Mouse (Mus musculus) heart, embryonic 14.5 days (tissue): Measurements from ENCODE around the gene Pdlim1. TPM values are rescaled to one million over a fixed set of nuclear protein-coding genes. Genes with fewer than 3 reads are reported as not detected.
A peak's percentile ranks its signal among the peaks of the same experiment; 100 is the strongest.

Source experiments
- ATAC-seq: fragments of 200-750 bp; cut with Nextera tagmentation; 2 replicates; pipeline ENCODE4 v1.8.0; 2017; ENCODE audit warnings: low read depth, moderate TSS enrichment; ENCODE audit not compliant: insufficient number of reproducible peaks, insufficient read depth, low FRiP score
- H3K27ac ChIP-seq, 2 experiments: fragments of 200-500 bp in 1 of 2; fragments of 300-500 bp in 1 of 2; sonication (generic) in 1 of 2; replicated peaks in 1 of 2; 2 replicates each; pipeline ENCODE4 v1.5.1; 2012 to 2014; ENCODE audit warnings: low read depth in 2 of 2, low read length in 2 of 2, control low read depth in 1 of 2, mild to moderate bottlenecking in 1 of 2, mixed read lengths in 1 of 2; ENCODE audit not compliant: control insufficient read depth in 1 of 2, insufficient read depth in 1 of 2
- H3K27me3 ChIP-seq: fragments of 300-500 bp; sonication (generic); 2 replicates; pipeline ENCODE4 v1.6.1; 2014; ENCODE audit warnings: mild to moderate bottlenecking, low read length, control low read depth; ENCODE audit not compliant: control insufficient read depth, insufficient read depth
- H3K36me3 ChIP-seq: fragments of 300-500 bp; sonication (generic); 2 replicates; pipeline ENCODE4 v1.6.1; 2014; ENCODE audit warnings: mild to moderate bottlenecking, control low read depth, low read length, mixed read lengths; ENCODE audit not compliant: control insufficient read depth, insufficient read depth
- H3K4me1 ChIP-seq, 2 experiments: fragments of 200-500 bp in 1 of 2; fragments of 300-500 bp in 1 of 2; sonication (generic) in 1 of 2; 2 replicates each; pipeline ENCODE4 v1.6.1; 2012 to 2014; ENCODE audit warnings: low read length in 2 of 2, control low read depth in 1 of 2, mixed read lengths in 1 of 2; ENCODE audit not compliant: control insufficient read depth in 2 of 2, insufficient read depth in 2 of 2
- H3K4me2 ChIP-seq: fragments of 300-500 bp; sonication (generic); 2 replicates; pipeline ENCODE4 v1.6.1; 2014; ENCODE audit warnings: mild to moderate bottlenecking, low read length
- H3K4me3 ChIP-seq, 2 experiments: fragments of 200-500 bp in 1 of 2; fragments of 300-500 bp in 1 of 2; sonication (generic) in 1 of 2; 2 replicates each; pipeline ENCODE4 v1.5.1; 2012 to 2014; ENCODE audit warnings: low read length in 2 of 2, mild to moderate bottlenecking in 2 of 2, control low read depth in 1 of 2, low read depth in 1 of 2, moderate library complexity in 1 of 2; ENCODE audit not compliant: control insufficient read depth in 1 of 2, insufficient read depth in 1 of 2
- H3K9ac ChIP-seq: fragments of 300-500 bp; sonication (generic); 2 replicates; pipeline ENCODE4 v1.6.1; 2014; ENCODE audit warnings: mild to moderate bottlenecking, low read length
- H3K9me3 ChIP-seq: fragments of 300-500 bp; sonication (generic); 2 replicates; pipeline ENCODE4 v1.6.1; 2016; ENCODE audit warnings: low read length, control low read depth; ENCODE audit not compliant: control insufficient read depth
- WGBS: fragments of 180-500 bp; shearing (Covaris S2); extraction: QIAGEN DNeasy Blood & Tissue Kit; methylation state at CpG from one replicate; pipeline ENCODE4 v1.1.7; 2014; 5-methylcytosine and 5-hydroxymethylcytosine counted together
- polyA plus RNA-seq: library from polyadenylated mRNA; unstranded; fragments of >200 nt; fragmentation: Nextera tagmentation; extraction: Ambion mirVana; gene quantifications from 2 replicates; pipeline ENCODE4 v1.2.1, GENCODE M21; 2014

Gene Pdlim1
- polyA plus RNA-seq, 1 experiment from 2014 or later: 278 TPM

DNA sequence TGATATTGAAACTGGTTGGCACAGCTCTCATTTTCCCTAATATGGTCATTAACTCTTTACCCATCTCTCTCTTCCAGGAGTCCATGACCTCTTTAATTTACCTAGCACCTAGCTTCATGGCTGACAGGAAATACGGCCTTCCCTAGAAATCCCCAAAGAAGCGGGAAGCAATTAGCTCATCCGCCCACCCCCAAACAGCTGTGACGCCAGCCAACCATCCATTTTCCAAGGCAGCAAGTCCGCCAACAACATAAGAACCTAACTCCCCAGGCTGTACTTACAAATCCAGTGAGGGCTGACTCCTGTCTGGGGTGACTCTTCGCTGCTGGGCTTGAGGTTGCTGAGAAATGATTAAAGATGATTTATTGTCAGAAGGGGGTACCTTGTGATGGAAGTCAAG lies 27.5 kb upstream of the Pdlim1 start:
- Histone ChIP-seq H3K36me3 (peaks cover 30% of the 10 kb centered on the region), H3K4me1 (peaks cover 26 to 47% of the 10 kb centered on the region in 2 experiments)
- 83% methylated on average over 6 of the region's 6 CpGs for WGBS

DNA sequence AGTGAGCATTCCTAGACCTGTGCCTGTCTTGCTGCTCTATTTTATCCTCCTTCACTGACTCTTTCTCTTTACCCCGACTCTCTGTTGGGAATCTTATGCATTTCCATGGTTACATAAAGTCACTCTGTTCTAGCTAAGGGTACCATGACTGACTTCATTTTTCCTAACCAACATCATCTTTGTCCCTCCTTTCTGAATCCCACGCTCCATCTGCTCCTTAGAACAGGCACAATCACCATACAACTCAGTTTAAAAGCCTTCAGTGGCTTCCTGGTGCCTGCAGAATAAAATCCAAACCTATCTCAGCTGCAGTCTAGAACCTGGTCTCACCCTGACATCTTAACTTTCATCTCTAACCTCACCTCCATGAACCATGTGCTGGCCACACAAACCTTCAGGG lies 26.9 kb upstream of the Pdlim1 start:
- Histone ChIP-seq H3K4me2 (no peak overlapping the region), H3K27me3 (no peaks in the 10 kb centered on the region), H3K9ac (no peak overlapping the region), H3K4me1 (peaks cover 22 to 43% of the 10 kb centered on the region in 2 experiments), H3K27ac (peak overlapping the region in 1 of 2 experiments; percentile 77; a peak in 2 of 4 replicates), H3K4me3 (no peak overlapping the region), H3K36me3 (peaks cover 36% of the 10 kb centered on the region), H3K9me3 (no peaks in the 10 kb centered on the region)
- ATAC-seq: no peak
- WGBS: 64% methylated on average over 2 of the region's 2 CpGs

More for the DNA sequence above, 27.5 kb upstream of the Pdlim1 start:
- Histone ChIP-seq H3K27ac (no peak overlapping the region), H3K4me3 (no peak overlapping the region), H3K27me3 (no peaks in the 10 kb centered on the region), H3K4me2 (no peak overlapping the region), H3K9ac (no peak overlapping the region), H3K9me3 (no peaks in the 10 kb centered on the region)
- ATAC-seq: no peak

DNA sequence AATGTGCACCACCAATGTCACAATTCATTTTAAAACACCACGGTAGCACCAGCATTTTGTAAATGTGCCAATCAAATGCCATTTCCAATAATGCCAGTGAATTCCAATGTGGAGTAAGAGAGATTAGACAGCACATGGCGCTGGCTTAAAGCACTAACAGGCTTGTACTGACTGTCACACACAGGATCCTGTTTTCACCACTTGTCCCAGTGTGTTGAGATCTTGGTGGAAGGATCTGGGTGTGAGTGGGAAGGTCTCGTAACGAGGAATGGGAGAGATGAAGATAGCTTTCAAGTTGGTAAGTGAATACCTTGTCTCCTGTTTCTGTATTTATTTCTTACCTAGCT lies 26.1 kb upstream of the Pdlim1 start:
- no peak overlapping the region for H3K4me3 ChIP-seq
- peak overlapping the region; percentile 21; the same call in 1 of the 2 replicates for H3K4me2 ChIP-seq
- H3K27me3 ChIP-seq: no peaks in the 10 kb centered on the region
- H3K9me3 ChIP-seq: no peaks in the 10 kb centered on the region
- no peak for ATAC-seq
- peaks cover 37% of the 10 kb centered on the region for H3K36me3 ChIP-seq
- 8% methylated on average over 4 of the region's 4 CpGs for WGBS
- H3K4me1 ChIP-seq: peaks cover 16 to 35% of the 10 kb centered on the region in 2 experiments
- H3K9ac ChIP-seq: 0 out of 2 replicates have a peak overlapping the region, but pooled peaks have one; percentile 21
- peak overlapping the region; percentile 58 to 77 for H3K27ac ChIP-seq

DNA sequence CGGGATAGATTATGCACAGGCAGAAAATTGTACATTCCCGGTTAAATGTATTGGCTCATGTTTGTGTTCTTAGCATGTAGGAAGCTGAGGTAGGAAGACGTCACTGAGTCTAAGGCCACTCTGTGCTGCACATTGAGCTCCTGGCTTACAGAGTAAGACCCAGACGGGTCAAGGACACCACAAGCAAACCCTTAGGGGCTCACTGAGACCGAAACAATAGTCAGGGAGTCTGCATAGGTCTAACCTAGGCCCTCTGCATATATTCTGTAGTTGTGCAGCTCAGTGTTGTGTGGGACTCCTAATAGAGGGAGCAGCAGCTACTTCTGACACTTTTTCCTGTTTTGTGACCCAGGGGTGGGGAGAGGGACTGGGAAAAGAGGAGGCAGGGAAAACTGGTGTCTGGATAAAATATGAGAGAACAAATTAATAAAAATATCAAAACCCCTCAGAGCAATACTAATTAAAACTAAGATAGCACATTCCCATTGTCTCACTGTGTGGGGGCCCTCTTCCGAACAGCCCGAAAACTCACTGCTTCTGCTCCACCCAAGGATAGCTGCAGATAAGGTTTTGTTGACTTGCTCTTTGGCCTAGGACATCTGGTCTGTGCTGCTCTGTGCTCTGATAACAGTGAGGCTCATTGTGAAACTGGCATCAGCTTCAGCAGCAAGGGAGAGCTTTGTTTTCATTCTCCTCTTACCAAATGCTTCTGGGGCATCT lies 25.6 kb upstream of the Pdlim1 start:
- WGBS: 52% methylated on average over 7 of the region's 7 CpGs
- peak overlapping the region; percentile 21; the same call in 1 of the 2 replicates for H3K4me2 ChIP-seq
- peaks cover 37% of the 10 kb centered on the region for H3K36me3 ChIP-seq
- H3K9me3 ChIP-seq: no peaks in the 10 kb centered on the region
- H3K9ac ChIP-seq: peak overlapping the region; percentile 21; the same call in 1 of the 2 replicates
- H3K27me3 ChIP-seq: no peaks in the 10 kb centered on the region
- ATAC-seq: peak; percentile 58
- no peak overlapping the region for H3K4me3 ChIP-seq
- peaks cover 13 to 30% of the 10 kb centered on the region in 2 experiments for H3K4me1 ChIP-seq
- H3K27ac ChIP-seq: peak overlapping the region; percentile 58 to 77

DNA sequence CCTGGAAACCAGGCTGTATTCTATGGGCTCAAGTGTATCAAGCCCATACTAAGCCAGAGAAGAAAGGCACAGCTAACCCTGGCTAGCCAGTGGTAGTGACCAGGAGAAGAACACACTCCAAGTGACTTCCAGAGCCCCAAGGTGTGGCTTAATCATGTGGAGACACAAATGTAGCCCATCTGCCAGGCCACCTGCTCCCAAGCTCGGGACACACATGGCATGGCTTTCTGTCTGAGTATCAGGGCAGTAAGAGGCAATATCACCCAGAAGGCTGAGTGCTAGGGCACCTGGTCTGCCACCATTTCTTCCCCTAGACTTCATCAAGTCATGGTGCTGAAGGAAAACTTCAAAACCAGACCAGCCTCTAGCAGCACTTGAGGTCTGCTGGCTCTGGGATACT lies 22.6 kb upstream of the Pdlim1 start:
- Histone ChIP-seq H3K9ac (no peak overlapping the region), H3K27me3 (no peaks in the 10 kb centered on the region), H3K9me3 (no peaks in the 10 kb centered on the region), H3K4me3 (no peak overlapping the region), H3K27ac (no peak overlapping the region), H3K36me3 (peaks cover 22% of the 10 kb centered on the region), H3K4me1 (peaks cover 13 to 27% of the 10 kb centered on the region in 2 experiments), H3K4me2 (no peak overlapping the region)
- no peak for ATAC-seq
- WGBS: 68% methylated on average over 1 of the region's 1 CpGs

DNA sequence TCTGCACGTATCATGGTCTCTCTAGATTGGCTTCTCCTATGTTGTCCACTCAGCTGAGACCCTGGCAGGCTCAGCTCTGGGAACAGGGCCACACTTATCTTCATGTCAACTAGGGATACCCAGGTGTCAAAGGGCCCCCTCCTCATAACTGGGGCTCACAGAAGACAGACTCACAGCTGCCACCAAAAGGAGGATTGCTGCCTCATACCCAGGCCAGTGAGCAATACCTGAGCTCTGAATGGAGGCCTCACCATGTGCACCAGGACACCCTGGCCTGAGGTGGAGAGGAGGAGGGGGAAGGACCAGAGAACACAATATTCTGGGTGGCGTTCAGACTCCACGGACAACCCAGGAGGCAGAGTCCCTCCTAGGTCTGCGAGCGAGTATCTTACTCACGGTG lies 22.1 kb upstream of the Pdlim1 start:
- Histone ChIP-seq H3K27ac (no peak overlapping the region), H3K9me3 (no peaks in the 10 kb centered on the region)
- 95% methylated on average over 6 of the region's 6 CpGs for WGBS

DNA sequence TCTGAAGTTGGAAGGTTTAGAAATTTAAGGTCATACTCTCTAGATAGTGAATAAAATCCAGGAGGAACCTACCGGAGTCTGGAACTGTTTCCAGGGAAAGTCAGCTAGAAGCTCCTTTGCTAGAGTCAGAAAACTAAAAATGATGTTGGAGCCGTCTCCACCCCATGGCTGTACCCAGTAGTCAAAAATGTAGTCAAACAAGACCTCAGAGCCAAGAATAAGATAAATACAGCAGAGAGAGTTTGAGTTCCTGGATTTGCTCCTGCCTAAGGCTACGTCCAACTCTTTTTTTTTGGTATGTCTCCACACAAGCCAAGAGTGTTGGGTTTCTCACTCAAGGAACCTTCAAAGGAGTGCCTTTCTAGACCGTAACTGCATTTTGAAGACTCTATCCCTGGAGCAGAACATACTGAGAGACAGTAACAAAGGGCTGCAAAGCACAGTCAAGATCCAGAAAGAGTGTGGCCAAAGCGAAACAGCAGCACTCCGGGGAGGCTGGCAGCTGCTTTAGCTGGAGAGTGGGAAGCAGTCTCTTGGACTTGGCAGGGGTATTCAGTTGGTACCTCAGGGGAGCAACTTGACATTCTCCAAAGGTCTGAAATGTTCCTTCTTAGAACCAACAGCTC lies 18.6 kb upstream of the Pdlim1 start:
- ATAC-seq: no peak
- H3K9me3 ChIP-seq: no peaks in the 10 kb centered on the region
- WGBS: 79% methylated on average over 6 of the region's 6 CpGs
- H3K4me1 ChIP-seq: peaks cover 4 to 13% of the 10 kb centered on the region in 2 experiments
- no peak overlapping the region for H3K9ac ChIP-seq
- no peaks in the 10 kb centered on the region for H3K27me3 ChIP-seq
- peaks cover 18% of the 10 kb centered on the region for H3K36me3 ChIP-seq
- H3K4me2 ChIP-seq: no peak overlapping the region
- H3K27ac ChIP-seq: no peak overlapping the region
- H3K4me3 ChIP-seq: no peak overlapping the region

More for the DNA sequence above, 22.1 kb upstream of the Pdlim1 start:
- Histone ChIP-seq H3K4me1 (peaks cover 13 to 27% of the 10 kb centered on the region in 2 experiments), H3K4me2 (no peak overlapping the region), H3K27me3 (no peaks in the 10 kb centered on the region), H3K36me3 (peaks cover 18% of the 10 kb centered on the region), H3K9ac (no peak overlapping the region), H3K4me3 (no peak overlapping the region)
- ATAC-seq: no peak
